Mouse (Mus musculus): ENCODE measurements around the gene Rnf20. TPM values are rescaled to one million over a fixed set of nuclear protein-coding genes. Genes with fewer than 3 reads are reported as not detected.

Rnf20 gene
- total RNA-seq, 1 experiment from 2014 or later = 178 TPM

- no peak for ATAC-seq (ENCODE audit: extremely low read depth, insufficient number of reproducible peaks, low FRiP score, poor library complexity, severe bottlenecking)
These were observed 6.0 kb downstream of the Rnf20 start for GRCm38 (mm10) chr4:49637821-49638220.

- ATAC-seq (ENCODE audit: extremely low read depth, insufficient number of reproducible peaks, low FRiP score, poor library complexity, severe bottlenecking) = no peak
These were observed 8.1 kb downstream of the Rnf20 start for GRCm38 (mm10) chr4:49639913-49640312.

GRCm38 (mm10) chr4:49659421-49659820 lies 27.6 kb downstream of the Rnf20 start:
- ATAC-seq (ENCODE audit: extremely low read depth, insufficient number of reproducible peaks, low FRiP score, poor library complexity, severe bottlenecking) = no peak

GRCm38 (mm10) chr4:49661664-49662063 lies 29.9 kb downstream of the Rnf20 start:
- ATAC-seq (ENCODE audit: extremely low read depth, insufficient number of reproducible peaks, low FRiP score, poor library complexity, severe bottlenecking) = no peak

DNA sequence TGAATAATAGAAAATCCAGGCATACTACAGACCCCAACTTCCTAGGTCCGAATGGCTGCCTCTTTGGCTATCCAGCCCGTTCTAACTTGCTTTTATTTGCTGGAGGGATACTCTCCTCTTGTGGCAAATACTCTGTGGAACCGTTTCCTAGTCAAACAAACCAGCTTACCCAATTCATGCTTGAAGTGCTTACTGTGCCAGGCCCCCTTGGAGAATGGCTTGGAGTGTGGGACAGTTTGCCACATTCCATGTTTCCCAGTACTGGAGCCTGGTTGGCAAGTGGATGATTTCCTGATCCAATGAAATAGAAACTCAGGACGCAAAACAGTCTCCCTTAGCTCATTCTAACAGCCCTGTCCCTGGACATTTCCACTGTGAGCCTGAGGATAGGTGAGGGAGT lies 30.4 kb downstream of the Rnf20 start:
- ATAC-seq (ENCODE audit: extremely low read depth, insufficient number of reproducible peaks, low FRiP score, poor library complexity, severe bottlenecking) = no peak

DNA sequence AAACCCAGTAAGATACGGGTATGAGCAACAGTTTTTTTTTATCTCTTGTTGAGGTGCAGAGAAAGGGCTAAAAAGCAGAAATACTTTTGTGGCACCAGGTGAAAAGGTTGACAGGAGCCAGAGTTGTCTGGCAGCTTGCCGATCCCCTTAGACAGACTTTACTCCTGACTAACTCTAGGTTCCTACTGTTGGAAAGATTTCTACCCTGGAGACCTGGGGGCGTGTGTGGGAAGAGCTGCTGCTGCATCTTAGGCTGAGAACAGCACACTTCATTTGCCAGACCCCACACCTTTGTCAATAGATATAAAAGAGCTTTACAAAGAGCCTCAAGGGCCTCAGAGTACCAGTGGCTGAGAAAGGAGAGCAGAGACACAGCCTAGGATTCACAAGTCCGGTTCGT lies 33.0 kb downstream of the Rnf20 start:
- ATAC-seq (ENCODE audit: extremely low read depth, insufficient number of reproducible peaks, low FRiP score, poor library complexity, severe bottlenecking) = no peak

- ATAC-seq (ENCODE audit: extremely low read depth, insufficient number of reproducible peaks, low FRiP score, poor library complexity, severe bottlenecking) = no peak
These were observed 44.3 kb downstream of the Rnf20 start for GRCm38 (mm10) chr4:49676071-49676470.

GRCm38 (mm10) chr4:49676790-49677189 lies 45.0 kb downstream of the Rnf20 start:
- no peak for ATAC-seq (ENCODE audit: extremely low read depth, insufficient number of reproducible peaks, low FRiP score, poor library complexity, severe bottlenecking)

DNA sequence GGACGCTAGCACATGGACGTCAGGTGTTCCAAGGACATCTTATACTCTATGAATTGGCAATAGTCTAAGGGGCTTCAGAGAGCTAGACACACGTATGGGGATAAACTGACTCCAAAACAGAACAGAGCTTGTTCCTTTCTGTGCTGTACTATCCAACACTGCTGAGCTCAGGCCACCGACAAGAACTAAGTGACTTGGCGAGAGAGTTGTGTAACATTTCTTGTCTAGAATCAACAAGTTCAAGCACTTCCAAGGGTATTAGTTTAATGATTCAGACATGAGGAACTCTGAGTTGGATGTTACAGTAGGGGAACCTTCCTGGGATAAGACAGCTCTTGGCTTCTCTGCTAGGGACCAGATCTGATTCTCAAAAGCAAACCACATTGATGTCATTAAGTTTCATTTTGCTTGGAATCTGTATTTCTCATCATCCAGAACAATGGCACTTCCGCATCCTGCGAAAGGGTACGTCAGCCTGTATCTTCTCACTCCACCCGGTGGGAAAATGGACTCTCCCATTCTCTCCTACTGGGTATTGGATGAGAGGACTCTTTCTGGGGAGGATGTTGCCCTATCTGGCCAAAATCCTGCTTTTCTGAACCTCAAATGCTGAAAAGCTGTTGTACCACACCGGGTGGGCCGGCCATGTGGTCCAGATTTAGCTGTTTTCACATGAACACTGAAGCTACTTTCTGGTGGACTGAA lies 48.5 kb downstream of the Rnf20 start:
- ATAC-seq (ENCODE audit: extremely low read depth, insufficient number of reproducible peaks, low FRiP score, poor library complexity, severe bottlenecking) = no peak

GRCm38 (mm10) chr4:49681812-49682211 lies 50.0 kb downstream of the Rnf20 start, which contains the start of gene Ppp3r2:
TSS of gene Ppp3r2 (minus strand) at chr4:49682024.
- ATAC-seq (ENCODE audit: extremely low read depth, insufficient number of reproducible peaks, low FRiP score, poor library complexity, severe bottlenecking) = no peak

- ATAC-seq (ENCODE audit: extremely low read depth, insufficient number of reproducible peaks, low FRiP score, poor library complexity, severe bottlenecking) = 0 out of 2 replicates have a peak, but pooled peaks have one; percentile 19
These were observed 56.9 kb downstream of the Rnf20 start for GRCm38 (mm10) chr4:49688594-49689288.

DNA sequence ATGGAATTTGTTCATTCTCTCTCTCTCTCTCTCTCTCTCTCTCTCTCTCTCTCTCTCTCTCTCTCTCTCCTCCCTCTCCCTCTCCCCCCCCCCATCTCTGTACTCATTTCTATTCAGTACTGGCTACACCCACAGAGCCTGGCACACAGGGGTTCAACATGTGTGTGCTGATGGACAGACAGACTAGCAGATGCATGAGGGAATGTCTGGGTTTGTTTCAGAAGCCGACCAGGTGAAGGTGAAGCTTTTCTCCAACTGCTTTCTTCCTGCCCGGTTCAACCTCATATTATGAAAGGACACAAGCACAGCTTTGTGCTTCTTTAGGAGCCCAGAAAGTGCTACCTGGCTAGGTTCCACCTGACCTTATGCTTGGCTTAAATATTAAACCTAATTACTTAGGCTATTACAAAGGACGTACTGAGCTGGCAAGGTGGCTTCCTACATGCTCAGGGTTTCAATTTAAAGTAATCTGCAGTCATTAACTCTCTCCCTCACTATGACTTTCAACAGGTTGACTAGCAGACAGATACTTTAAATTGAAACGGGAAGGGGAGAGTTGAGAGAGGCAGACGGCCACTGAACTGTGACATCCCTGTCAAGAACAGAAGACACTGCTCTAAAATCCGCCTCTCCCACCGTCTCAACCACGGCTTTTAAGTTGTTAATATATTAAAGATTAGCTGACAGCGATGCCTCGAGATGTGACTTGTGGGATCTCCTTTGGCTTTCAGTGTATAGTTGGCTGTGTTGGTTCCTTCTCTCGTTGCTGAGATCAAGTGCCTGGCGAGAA lies 59.8 kb downstream of the Rnf20 start:
- ATAC-seq (ENCODE audit: extremely low read depth, insufficient number of reproducible peaks, low FRiP score, poor library complexity, severe bottlenecking) = no peak

Other genes with a start within 250 kb of the Rnf20 start
- gene Acnat2, start 223.9 kb upstream of the Rnf20 start, total RNA-seq (2017) = not detected in 2 replicates
- not detected in 2 replicates for gene Acnat1, start 158.1 kb upstream of the Rnf20 start, total RNA-seq (2017)
- not detected in 2 replicates for gene Baat, start 125.4 kb upstream of the Rnf20 start, total RNA-seq (2017)
- gene Mrpl50, start 110.9 kb upstream of the Rnf20 start, total RNA-seq (2017) = 12.7 and 14.4 TPM in 2 replicates
- gene Zfp189, start 110.8 kb upstream of the Rnf20 start, total RNA-seq (2017) = 5.3 and 6.4 TPM in 2 replicates
- not detected in 2 replicates for gene Aldob, start 82.5 kb upstream of the Rnf20 start, total RNA-seq (2017)
- gene Tmem246, start 34.1 kb upstream of the Rnf20 start, total RNA-seq (2017) = not detected in 2 replicates
- gene Ppp3r2, start 50.0 kb downstream of the Rnf20 start, total RNA-seq (2017) = not detected in 2 replicates
- 0.12 and 0.23 TPM in 2 replicates for gene Grin3a, start 213.7 kb downstream of the Rnf20 start, total RNA-seq (2017)

All from neutrophil, adult 5-6 weeks (primary cell).